Comparison of ENCODE assay signal across 14 mouse cellular contexts in the genomic region with DNA sequence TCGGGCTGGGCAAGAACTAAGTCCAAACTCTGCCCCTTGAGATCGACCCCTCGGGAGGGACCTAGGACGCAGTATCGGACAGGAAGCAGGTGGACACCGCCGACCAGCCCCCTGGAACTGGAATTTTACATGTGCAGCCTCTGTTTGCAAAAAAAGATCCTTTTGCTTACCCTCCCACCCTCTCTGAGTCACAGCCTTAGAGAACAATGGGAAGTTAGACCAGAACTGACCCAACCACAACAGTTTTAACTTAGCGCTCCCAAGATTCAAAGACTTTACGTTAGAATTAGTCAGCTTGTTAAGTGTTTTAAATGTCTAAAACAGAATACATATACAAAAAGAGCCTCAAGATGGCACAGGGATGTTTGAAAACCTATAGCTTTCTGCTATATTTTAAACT.
"Had no signal": no experiment of that assay in that cellular context is flagged by ENCODE, and none has a peak within 500 bp of the region (broad histone marks: within the 10 kb centered on the region; RNA-seq: fewer than 3 reads in every experiment).

No protein-coding gene starts in this region.

- DNase-seq: retina, postnatal 1 day; right cerebral cortex, postnatal 14 days; right cerebral cortex, postnatal 25 days; right cerebral cortex, postnatal 4 days; spleen, adult 18-20 months; thymus, adult 18-20 months; thymus, adult 2 months; thymus, postnatal 14 days; thymus, postnatal 25 days; thymus, postnatal 36 days; thymus, postnatal 4 days had no signal

- H3K27me3 ChIP-seq: neural tube, embryonic 15.5 days; stomach, embryonic 15.5 days had no signal

- H3K4me2 ChIP-seq: neural tube, embryonic 15.5 days; stomach, embryonic 15.5 days had no signal

- H3K9me3 ChIP-seq: neural tube, embryonic 15.5 days; stomach, embryonic 15.5 days had no signal

- H3K27ac ChIP-seq: neural tube, embryonic 15.5 days; stomach, embryonic 15.5 days; stomach, postnatal 0 days had no signal

- H3K9ac ChIP-seq: neural tube, embryonic 15.5 days; stomach, embryonic 15.5 days had no signal

- H3K36me3 ChIP-seq: stomach, embryonic 15.5 days had no signal

- H3K4me3 ChIP-seq: neural tube, embryonic 15.5 days; stomach, embryonic 15.5 days had no signal

- H3K4me1 ChIP-seq: neural tube, embryonic 15.5 days; stomach, embryonic 15.5 days had no signal
